Mouse (Mus musculus): ENCODE results near the gene Hoxd9.

- TF ChIP-seq POLR2A (IDR thresholded peaks at IDR 0.05; ENCODE audit: insufficient read depth, low read depth, low read length), result no peak
- TF ChIP-seq CTCF (IDR thresholded peaks at IDR 0.05), result no peak
Observed at GRCm38 (mm10) chr2:74737578-74738070, 40.1 kb downstream of the Hoxd9 start.
